Mouse (Mus musculus) bone marrow macrophage, adult 2 months (primary cell): ENCODE measurements around the gene Npffr2. TPM values are rescaled to one million over a fixed set of nuclear protein-coding genes. Genes with fewer than 3 reads are reported as not detected.

ENCODE experiments used
- H3K27ac ChIP-seq: 2 replicates; pipeline ENCODE4 v1.5.1; 2012; ENCODE audit warnings: low read depth, low read length; ENCODE audit not compliant: insufficient read depth
- H3K4me1 ChIP-seq: 2 replicates; pipeline ENCODE4 v1.6.1; 2012; ENCODE audit warnings: low read length; ENCODE audit not compliant: control insufficient read depth, insufficient read depth
- H3K4me3 ChIP-seq: 2 replicates; pipeline ENCODE4 v1.5.1; 2012; ENCODE audit warnings: mild to moderate bottlenecking, low read length, moderate library complexity; ENCODE audit not compliant: insufficient read depth
- CTCF ChIP-seq: IDR thresholded peaks from 2 replicates; pipeline ENCODE4 v1.5.1; 2012; ENCODE audit warnings: low read depth, mild to moderate bottlenecking, low read length, moderate library complexity
- POLR2A ChIP-seq: IDR thresholded peaks from 2 replicates; pipeline ENCODE4 v1.6.1; 2012; ENCODE audit warnings: mild to moderate bottlenecking, low read depth, low read length, borderline replicate concordance
- polyA plus RNA-seq: library from polyadenylated mRNA; stranded (reverse); fragments of >200 nt; gene quantifications from 2 replicates; pipeline ENCODE4 v1.2.4, GENCODE M21; 2012; ENCODE audit not compliant: missing spikeins, insufficient read depth, insufficient read length

Npffr2 gene
- polyA plus RNA-seq, 1 experiment, result not detected

GRCm38 (mm10) chr5:89561381-89561780, 34.2 kb downstream of the Npffr2 start:
- TF ChIP-seq POLR2A, result no peak
- no peak for TF ChIP-seq CTCF
- no peaks in the 10 kb centered on the region for H3K4me1 ChIP-seq
- H3K27ac ChIP-seq, result no peak overlapping the region
- H3K4me3 ChIP-seq, result no peak overlapping the region

DNA sequence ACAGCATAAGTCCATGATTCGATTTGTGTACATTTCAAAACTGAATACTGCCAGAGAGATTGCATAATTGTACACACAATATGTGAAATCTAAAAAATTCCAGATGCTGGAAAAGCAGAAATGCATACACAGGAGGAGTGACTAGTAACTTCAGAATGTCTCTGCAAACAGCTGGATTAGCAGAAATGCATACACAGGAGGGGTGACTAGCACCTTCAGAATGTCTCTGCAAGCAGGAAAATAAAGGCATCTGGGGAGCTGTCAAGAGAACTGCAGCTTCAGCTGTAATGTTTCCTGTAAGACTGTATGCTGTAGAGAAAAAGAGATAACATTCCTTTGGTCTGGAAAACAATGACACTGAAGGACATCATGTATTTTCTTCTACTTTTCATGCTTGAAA, 51.4 kb downstream of the Npffr2 start:
- H3K4me1 ChIP-seq, result no peaks in the 10 kb centered on the region
- no peak overlapping the region for H3K4me3 ChIP-seq
- TF ChIP-seq CTCF, result no peak
- H3K27ac ChIP-seq, result no peak overlapping the region

DNA sequence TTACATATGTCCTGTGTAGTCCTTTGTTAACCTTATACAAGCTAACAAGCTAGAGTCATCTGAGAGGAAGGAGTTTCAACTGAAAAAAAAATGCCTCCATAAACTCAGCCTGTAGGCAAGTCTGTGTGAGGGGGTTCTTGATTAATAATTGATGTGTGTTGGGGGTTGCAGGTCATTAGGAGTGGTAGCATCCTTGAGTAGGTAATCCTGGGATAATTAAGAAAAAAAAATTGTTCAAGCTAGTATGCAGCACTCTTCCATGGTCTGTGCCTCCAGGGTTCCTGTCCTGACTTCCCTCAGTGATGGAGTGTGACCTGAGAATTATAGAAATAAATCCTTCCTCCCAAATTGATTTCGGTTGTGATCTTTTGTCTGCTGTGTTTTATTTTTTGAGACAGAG, 52.0 kb downstream of the Npffr2 start:
- H3K4me3 ChIP-seq, result no peak overlapping the region
- H3K4me1 ChIP-seq, result no peaks in the 10 kb centered on the region
- no peak overlapping the region for H3K27ac ChIP-seq
- TF ChIP-seq POLR2A, result no peak
- TF ChIP-seq CTCF, result no peak

DNA sequence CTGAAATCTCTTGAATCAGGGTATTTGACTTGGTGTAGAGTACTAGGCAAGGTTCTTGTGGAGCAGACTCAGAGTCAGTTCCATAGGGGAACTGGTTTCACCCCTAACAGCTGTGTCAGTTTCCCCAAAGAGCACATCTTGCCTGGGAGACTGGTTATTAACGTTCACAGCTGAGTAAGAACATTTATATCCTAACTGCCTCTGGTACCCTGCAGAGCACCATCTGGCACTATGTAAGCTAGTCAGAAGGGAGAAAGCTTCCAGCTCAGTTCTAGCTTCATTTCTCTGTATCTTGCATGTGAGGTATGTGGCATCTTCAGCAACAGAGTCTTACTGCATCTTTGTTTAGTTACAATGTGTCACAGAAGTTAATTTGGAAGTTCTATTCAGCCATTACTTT, 53.9 kb downstream of the Npffr2 start:
- no peak overlapping the region for H3K27ac ChIP-seq
- H3K4me1 ChIP-seq, result no peaks in the 10 kb centered on the region
- TF ChIP-seq POLR2A (no peak), CTCF (no peak)
- no peak overlapping the region for H3K4me3 ChIP-seq

- Histone ChIP-seq H3K4me3 (no peak overlapping the region), H3K4me1 (no peaks in the 10 kb centered on the region), H3K27ac (no peak overlapping the region)
- TF ChIP-seq POLR2A, result no peak
- no peak for TF ChIP-seq CTCF
Measured at GRCm38 (mm10) chr5:89581742-89582366, 54.6 kb downstream of the Npffr2 start.

- H3K4me1 ChIP-seq, result no peaks in the 10 kb centered on the region
- TF ChIP-seq CTCF (no peak), POLR2A (no peak)
- H3K4me3 ChIP-seq, result no peak overlapping the region
- no peak overlapping the region for H3K27ac ChIP-seq
Measured at GRCm38 (mm10) chr5:89585021-89585420, 57.8 kb downstream of the Npffr2 start.

DNA sequence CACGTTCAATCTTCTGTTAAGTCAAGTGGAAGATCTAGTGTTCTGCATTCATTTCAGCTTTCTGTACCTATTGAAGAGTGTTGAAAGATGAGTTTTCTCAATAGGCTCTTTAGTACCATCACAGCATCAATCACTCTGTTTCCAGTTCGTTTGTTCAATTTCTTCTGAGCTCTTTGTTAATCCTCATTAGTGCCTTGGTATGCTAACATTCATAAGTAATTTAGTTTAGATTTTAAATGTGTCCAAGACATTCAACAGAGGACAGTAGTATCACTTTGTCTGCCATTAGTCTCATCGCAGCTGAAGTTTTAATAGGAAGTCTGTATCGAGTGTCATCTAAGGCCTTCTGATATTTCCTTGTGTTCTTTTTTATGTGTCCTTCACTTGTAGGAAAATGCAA, 65.1 kb downstream of the Npffr2 start:
- TF ChIP-seq CTCF (no peak), POLR2A (no peak)

DNA sequence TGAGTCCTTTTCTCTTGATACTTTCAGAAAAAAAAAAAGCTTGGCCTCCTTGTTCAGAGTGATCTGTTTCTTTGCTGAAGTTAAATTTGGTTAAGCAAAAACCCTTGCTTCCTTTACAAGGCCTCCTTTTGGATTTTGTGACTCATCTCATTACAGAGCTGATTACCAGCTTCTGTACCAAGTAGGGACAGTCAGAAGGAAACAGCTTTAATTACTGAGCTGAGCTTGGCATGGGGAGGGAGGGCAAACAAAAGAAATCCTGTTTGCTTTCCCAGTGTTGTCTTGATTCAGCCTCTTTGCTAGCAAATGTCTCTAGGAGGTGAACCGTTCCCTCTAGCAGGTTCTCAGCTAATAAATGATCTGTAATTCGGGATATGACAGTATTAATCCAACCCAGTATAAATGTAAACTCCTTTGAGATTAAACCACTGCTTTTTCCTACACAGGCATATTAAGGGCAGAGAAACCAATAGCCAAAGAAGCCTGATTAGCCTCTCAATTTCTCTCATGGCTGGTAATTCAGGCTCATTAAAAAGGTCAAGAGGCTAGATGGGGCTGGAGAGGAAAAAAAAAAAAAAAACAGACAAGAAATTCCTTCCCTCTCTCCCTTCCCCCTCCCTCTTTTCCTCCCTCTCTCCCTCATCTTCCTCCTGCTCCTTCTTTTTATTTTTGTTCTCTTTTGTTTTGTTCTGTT, 84.2 kb downstream of the Npffr2 start:
- no peak overlapping the region for H3K27ac ChIP-seq
- no peak overlapping the region for H3K4me3 ChIP-seq
- TF ChIP-seq CTCF (no peak), POLR2A (no peak)
- no peaks in the 10 kb centered on the region for H3K4me1 ChIP-seq

More for the DNA sequence above, 65.1 kb downstream of the Npffr2 start:
- H3K4me1 ChIP-seq, result no peaks in the 10 kb centered on the region
- H3K4me3 ChIP-seq, result no peak overlapping the region
- no peak overlapping the region for H3K27ac ChIP-seq

- no peak overlapping the region for H3K4me3 ChIP-seq
- TF ChIP-seq CTCF (no peak), POLR2A (no peak)
- no peaks in the 10 kb centered on the region for H3K4me1 ChIP-seq
Measured at GRCm38 (mm10) chr5:89612262-89612661, 85.0 kb downstream of the Npffr2 start.

DNA sequence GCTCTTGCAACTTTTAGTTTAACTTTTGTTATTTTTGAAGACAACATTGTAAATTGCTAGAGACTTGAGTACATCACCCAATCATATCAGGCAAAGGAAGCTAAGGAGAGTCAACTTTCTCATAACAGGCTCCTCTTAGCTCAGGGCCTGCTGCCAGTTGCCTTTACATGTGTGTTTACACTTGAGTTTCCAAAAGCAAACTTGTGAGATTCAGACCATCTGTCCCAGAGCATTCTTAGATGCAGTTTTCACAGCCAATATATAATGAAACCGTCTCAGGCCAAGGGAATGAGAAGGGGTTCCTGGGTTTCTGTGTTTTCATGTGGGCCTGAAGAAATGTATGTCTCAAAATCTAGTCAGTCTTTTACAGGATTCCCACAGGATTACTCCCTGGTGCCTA, 104.4 kb downstream of the Npffr2 start:
- Histone ChIP-seq H3K27ac (no peak overlapping the region), H3K4me1 (no peaks in the 10 kb centered on the region), H3K4me3 (no peak overlapping the region)
- TF ChIP-seq CTCF (no peak), POLR2A (no peak)

More at GRCm38 (mm10) chr5:89612262-89612661, 85.0 kb downstream of the Npffr2 start:
- no peak overlapping the region for H3K27ac ChIP-seq

Other genes with a start within 250 kb of the Npffr2 start
- gene Gc, start 69.5 kb upstream of the Npffr2 start, polyA plus RNA-seq, result not detected in 2 replicates